Comparison of ENCODE assay signal across 9 mouse cellular contexts in genomic region chr1:172341386-172341785, GRCm38 (mm10). TPM values are rescaled to one million over a fixed set of nuclear protein-coding genes. Genes with fewer than 3 reads are reported as not detected.
DNase-seq lines count a peak whose midpoint lies in the region; ATAC-seq and TF ChIP-seq lines count a peak whose summit lies in the region.
"Had no signal": no experiment of that assay in that cellular context is flagged by ENCODE, and none has a peak within 500 bp of the region (broad histone marks: within the 10 kb centered on the region; RNA-seq: fewer than 3 reads in every experiment).

No protein-coding gene starts in this region.

- H3K36me3 ChIP-seq in heart, embryonic 10.5 days, result no peaks in the 10 kb centered on the region
- H3K36me3 ChIP-seq in testis, adult 2 months (ENCODE audit: control insufficient read depth, insufficient read depth, low read length), result no peaks in the 10 kb centered on the region
- no peaks in the 10 kb centered on the region for H3K36me3 ChIP-seq in liver, embryonic 12.5 days

- peaks cover 14% of the 10 kb centered on the region for H3K4me1 ChIP-seq in heart, embryonic 10.5 days
- peaks cover 5% of the 10 kb centered on the region for H3K4me1 ChIP-seq in testis, adult 2 months (ENCODE audit: control insufficient read depth, insufficient read depth, low read length)
- H3K4me1 ChIP-seq in liver, embryonic 12.5 days, result peaks cover 14% of the 10 kb centered on the region

- no peak for DNase-seq in heart, embryonic 10.5 days (ENCODE audit: low spot score)
- no peak for DNase-seq in heart, postnatal 10 days
- DNase-seq in testis, postnatal 10 days (ENCODE audit: low spot score), result no peak
- DNase-seq in MN1 (ENCODE audit: low spot score), result no peak
- DNase-seq in layer of hippocampus, postnatal 36 days, result no peak
- DNase-seq in adrenal gland, postnatal 4 days (ENCODE audit: low spot score in 2 of 2), result no peak

- no peak for TF ChIP-seq CTCF in testis, adult 2 months (IDR thresholded peaks at IDR 0.05; ENCODE audit: control insufficient read depth, insufficient read depth, insufficient replicate concordance, low read depth, low read length)

- H3K27me3 ChIP-seq in heart, embryonic 10.5 days (ENCODE audit: insufficient read depth, poor library complexity, severe bottlenecking), result peaks cover 77% of the 10 kb centered on the region
- peaks cover 3% of the 10 kb centered on the region; the same call in 1 of the 2 replicates for H3K27me3 ChIP-seq in testis, adult 2 months (ENCODE audit: control insufficient read depth, insufficient read depth, low read length)
- peaks cover 92% of the 10 kb centered on the region for H3K27me3 ChIP-seq in liver, embryonic 12.5 days (replicated peaks)

- 0 out of 2 replicates have a peak overlapping the region, but pooled peaks have one; percentile 36 for H3K27ac ChIP-seq in heart, embryonic 10.5 days
- no peak overlapping the region for H3K27ac ChIP-seq in testis, adult 2 months (ENCODE audit: control insufficient read depth, insufficient read depth, low read depth, low read length)
- H3K27ac ChIP-seq in liver, embryonic 12.5 days, result no peak overlapping the region

- no peak for TF ChIP-seq POLR2A in testis, adult 2 months (IDR thresholded peaks at IDR 0.05; ENCODE audit: control insufficient read depth, low read depth, low read length)

- peak overlapping the region; percentile 77 for H3K4me2 ChIP-seq in liver, embryonic 12.5 days

- no peaks in the 10 kb centered on the region for H3K9me3 ChIP-seq in heart, embryonic 10.5 days
- no peaks in the 10 kb centered on the region for H3K9me3 ChIP-seq in liver, embryonic 12.5 days (replicated peaks)

- WGBS in heart, embryonic 10.5 days, result 10% methylated on average over 10 of the region's 10 CpGs
- 14% methylated on average over 10 of the region's 10 CpGs for WGBS in liver, embryonic 12.5 days (ENCODE audit: insufficient replicate concordance)

- peak overlapping the region; percentile 63 for H3K4me3 ChIP-seq in heart, embryonic 10.5 days
- H3K4me3 ChIP-seq in testis, adult 2 months (ENCODE audit: control insufficient read depth, low read depth, low read length), result peak overlapping the region; percentile 61
- H3K4me3 ChIP-seq in liver, embryonic 12.5 days, result peak overlapping the region; percentile 53

- H3K9ac ChIP-seq in liver, embryonic 12.5 days, result no peak overlapping the region

- intact Hi-C loops in heart, postnatal 10 days (cut with DNase I), result no loop called here

- no peak; the same call in 1 of the 2 replicates for ATAC-seq in liver, embryonic 12.5 days

RNA-seq across cellular contexts. Expression of gene Kcnj10, which starts 0.4 kb away (rescaled TPM):
- polyA plus RNA-seq in heart, embryonic 10.5 days (2016; fragmentation: Nextera tagmentation; extraction: Ambion mirVana), result 0.09 TPM in 1 of 2 replicates, not detected in the other
- under 1 TPM; 0.05 to 0.19 TPM for total RNA-seq in heart, postnatal 10 days (2021)
- 0.06 TPM in 2 replicates for polyA plus RNA-seq in testis, adult 2 months (2012; rRNA removed)
- polyA plus RNA-seq in liver, embryonic 12.5 days (2016; fragmentation: Nextera tagmentation; extraction: Ambion mirVana), result 0.02 and 0.07 TPM in 2 replicates
- total RNA-seq in layer of hippocampus, postnatal 36 days (2021), result 10 to 100 TPM; 89.3 to 94.4 TPM
- 1 to 10 TPM; 1.8 to 4.5 TPM for total RNA-seq in adrenal gland, postnatal 4 days (2021)
- polyA plus RNA-seq: C2C12 had no signal

RNA-seq across cellular contexts. Expression of gene Kcnj9, which starts 12.3 kb away (rescaled TPM):
- polyA plus RNA-seq in heart, embryonic 10.5 days (2016; fragmentation: Nextera tagmentation; extraction: Ambion mirVana), result not detected in 2 replicates
- not detected for total RNA-seq in heart, postnatal 10 days (2021)
- polyA plus RNA-seq in testis, adult 2 months (2012; rRNA removed), result 40.4 and 41.2 TPM in 2 replicates
- not detected in 2 replicates for polyA plus RNA-seq in liver, embryonic 12.5 days (2016; fragmentation: Nextera tagmentation; extraction: Ambion mirVana)
- 10 to 100 TPM; 63.6 to 66.8 TPM for total RNA-seq in layer of hippocampus, postnatal 36 days (2021)
- total RNA-seq in adrenal gland, postnatal 4 days (2021), result under 1 TPM; 0.11 to 0.20 TPM

RNA-seq across cellular contexts. Expression of gene Pigm, which starts 35.0 kb away (rescaled TPM):
- polyA plus RNA-seq in heart, embryonic 10.5 days (2016; fragmentation: Nextera tagmentation; extraction: Ambion mirVana), result 8.0 and 8.6 TPM in 2 replicates
- total RNA-seq in heart, postnatal 10 days (2021), result 1 to 10 TPM; 9.1 TPM
- polyA plus RNA-seq in testis, adult 2 months (2012; rRNA removed), result 3.8 and 4.0 TPM in 2 replicates
- polyA plus RNA-seq in liver, embryonic 12.5 days (2016; fragmentation: Nextera tagmentation; extraction: Ambion mirVana), result 4.3 TPM in 2 replicates
- 1 to 10 TPM; 9.1 TPM for total RNA-seq in layer of hippocampus, postnatal 36 days (2021)
- 10 to 100 TPM; 18.1 to 19.9 TPM for total RNA-seq in adrenal gland, postnatal 4 days (2021)

RNA-seq across cellular contexts. Expression of gene Atp1a2, which starts 43.5 kb away (rescaled TPM):
- 8.7 and 22.5 TPM in 2 replicates for polyA plus RNA-seq in heart, embryonic 10.5 days (2016; fragmentation: Nextera tagmentation; extraction: Ambion mirVana)
- 100 to 1,000 TPM; 228 to 235 TPM for total RNA-seq in heart, postnatal 10 days (2021)
- polyA plus RNA-seq in testis, adult 2 months (2012; rRNA removed), result 12.4 and 17.3 TPM in 2 replicates
- 0.24 and 0.36 TPM in 2 replicates for polyA plus RNA-seq in liver, embryonic 12.5 days (2016; fragmentation: Nextera tagmentation; extraction: Ambion mirVana)
- 100 to 1,000 TPM; 577 to 614 TPM for total RNA-seq in layer of hippocampus, postnatal 36 days (2021)
- total RNA-seq in adrenal gland, postnatal 4 days (2021), result 10 to 100 TPM; 50.9 to 70.2 TPM

Comparison
In these comparisons a context has a peak if more than half of its experiments do, and no peak if none do; other contexts are left out.
1. RNA of gene Kcnj10, which starts 0.4 kb away (total RNA-seq): 89.3 to 94.4 TPM in layer of hippocampus, postnatal 36 days; 1.8 to 4.5 TPM in adrenal gland, postnatal 4 days and 0.05 to 0.19 TPM in heart, postnatal 10 days; every median in the first group is over 10 times any median in the second.
2. RNA of gene Kcnj9, which starts 12.3 kb away (total RNA-seq): 63.6 to 66.8 TPM in layer of hippocampus, postnatal 36 days; 0.11 to 0.20 TPM in adrenal gland, postnatal 4 days and not detected in heart, postnatal 10 days; every median in the first group is over 10 times any median in the second.
3. Peak in every context shown above with its lines, with median percentiles within 50 percentile points of each other: H3K4me3 ChIP-seq.